Mouse (Mus musculus) cerebellum, adult 9-11 months (tissue): ENCODE results near the gene Ythdf2.

ENCODE experiments used
- DNase-seq: peaks from one replicate; pipeline ENCODE4 v3.0.0; 2022

The Ythdf2 gene

DNA sequence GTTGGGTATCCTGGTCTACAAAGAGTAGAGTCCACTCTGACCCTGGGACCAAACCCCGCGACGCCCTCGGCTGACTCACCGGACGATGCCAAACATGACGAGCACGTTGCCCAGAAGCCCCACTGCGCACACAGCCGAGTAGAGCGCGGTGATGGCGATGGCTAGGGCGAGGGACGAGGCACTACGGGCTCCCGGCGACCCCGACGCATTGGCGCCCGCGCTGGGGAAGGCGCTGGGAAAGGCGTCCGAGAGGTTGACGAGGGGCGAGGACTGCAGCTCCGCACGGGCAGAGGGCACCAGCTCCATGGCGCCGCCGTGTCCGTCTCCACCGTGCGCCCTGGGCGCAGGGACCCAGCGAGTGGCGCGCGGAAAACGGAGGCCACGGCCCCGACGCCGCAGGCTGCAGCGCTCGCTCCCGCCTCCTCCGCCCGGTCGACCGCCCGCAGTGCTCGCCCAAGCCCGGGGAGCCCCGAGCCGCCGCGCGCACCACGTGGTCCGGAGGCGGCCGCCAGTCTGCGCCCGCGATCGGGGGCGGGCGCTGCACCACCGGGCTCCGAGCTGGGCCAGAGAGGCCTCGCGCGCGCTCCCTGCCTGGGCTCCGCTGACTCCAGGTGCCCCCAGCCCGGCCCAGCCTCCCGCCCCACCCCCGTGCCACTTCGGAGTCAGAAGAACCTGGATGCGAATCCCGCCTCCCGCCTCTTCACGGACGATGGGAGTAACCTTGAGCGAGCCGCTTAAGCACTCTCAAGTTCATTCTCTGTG lies 67.8 kb downstream of the Ythdf2 start, which contains the start of gene Oprd1:
Gene Oprd1, minus strand, starts transcription at position 407 of the 762 bp plus-strand sequence.
- DNase-seq, result no peak

DNA sequence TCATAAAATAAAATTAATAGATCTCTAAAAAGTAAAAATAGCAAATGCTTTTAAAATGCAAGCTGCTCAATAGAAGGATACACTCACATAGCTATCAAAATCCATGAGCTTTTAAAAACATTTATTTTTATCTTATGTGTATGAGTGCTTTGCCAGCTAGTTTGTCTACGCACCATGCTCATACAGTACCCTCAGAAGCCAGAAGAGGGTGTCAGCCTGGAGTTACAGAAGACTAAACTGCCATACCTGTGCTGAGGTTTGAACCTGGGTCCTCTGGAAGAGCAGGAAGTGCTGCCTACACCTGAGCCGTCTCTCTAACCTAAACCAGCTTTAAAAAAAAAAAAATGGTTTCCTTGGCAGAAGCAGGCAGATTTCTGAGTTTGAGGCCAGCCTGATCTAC lies 73.5 kb downstream of the Ythdf2 start:
- DNase-seq, result no peak

DNA sequence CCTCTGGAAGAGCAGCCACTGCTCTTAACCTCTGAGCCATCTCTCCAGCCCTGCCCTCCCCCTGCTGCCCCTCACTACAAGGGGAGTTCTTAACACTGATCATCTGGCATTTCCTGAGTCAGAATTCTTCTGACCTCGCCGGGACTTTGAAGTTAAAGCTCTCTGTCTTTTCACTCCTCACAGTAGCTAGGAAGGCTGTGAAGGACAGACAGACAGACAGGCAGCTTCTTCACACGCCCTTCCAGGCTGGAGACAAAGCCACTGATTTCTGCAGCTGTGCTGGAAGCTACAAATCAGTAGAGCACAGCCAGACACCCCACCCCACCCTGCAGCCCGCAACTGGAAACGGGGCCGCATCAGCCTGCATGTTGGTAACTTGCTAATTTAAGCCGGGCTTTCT lies 75.1 kb downstream of the Ythdf2 start:
- no peak for DNase-seq
